Mouse (Mus musculus) adrenal gland, postnatal 36 days (tissue): ENCODE data around the gene Slc43a2. TPM values are rescaled to one million over a fixed set of nuclear protein-coding genes. Genes with fewer than 3 reads are reported as not detected.
A peak's percentile ranks its signal among the peaks of the same experiment; 100 is the strongest.
"Not testable (repeated sequence)": the region's sequence is repeated elsewhere in the genome, so short reads cannot be mapped to it uniquely, and the experiment has no call there.

ENCODE experiments used
- DNase-seq, 2 experiments: peaks; one replicate each; pipeline ENCODE4 v3.0.0; 2021; ENCODE audit warnings: mixed read lengths in 1 of 2
- total RNA-seq, 2 experiments: library from RNA; stranded (reverse); gene quantifications; 2 replicates each; pipeline ENCODE4 v1.2.3; 2021

Gene Slc43a2
- total RNA-seq, 2 experiments from 2014 or later, result 21.4 TPM

DNA sequence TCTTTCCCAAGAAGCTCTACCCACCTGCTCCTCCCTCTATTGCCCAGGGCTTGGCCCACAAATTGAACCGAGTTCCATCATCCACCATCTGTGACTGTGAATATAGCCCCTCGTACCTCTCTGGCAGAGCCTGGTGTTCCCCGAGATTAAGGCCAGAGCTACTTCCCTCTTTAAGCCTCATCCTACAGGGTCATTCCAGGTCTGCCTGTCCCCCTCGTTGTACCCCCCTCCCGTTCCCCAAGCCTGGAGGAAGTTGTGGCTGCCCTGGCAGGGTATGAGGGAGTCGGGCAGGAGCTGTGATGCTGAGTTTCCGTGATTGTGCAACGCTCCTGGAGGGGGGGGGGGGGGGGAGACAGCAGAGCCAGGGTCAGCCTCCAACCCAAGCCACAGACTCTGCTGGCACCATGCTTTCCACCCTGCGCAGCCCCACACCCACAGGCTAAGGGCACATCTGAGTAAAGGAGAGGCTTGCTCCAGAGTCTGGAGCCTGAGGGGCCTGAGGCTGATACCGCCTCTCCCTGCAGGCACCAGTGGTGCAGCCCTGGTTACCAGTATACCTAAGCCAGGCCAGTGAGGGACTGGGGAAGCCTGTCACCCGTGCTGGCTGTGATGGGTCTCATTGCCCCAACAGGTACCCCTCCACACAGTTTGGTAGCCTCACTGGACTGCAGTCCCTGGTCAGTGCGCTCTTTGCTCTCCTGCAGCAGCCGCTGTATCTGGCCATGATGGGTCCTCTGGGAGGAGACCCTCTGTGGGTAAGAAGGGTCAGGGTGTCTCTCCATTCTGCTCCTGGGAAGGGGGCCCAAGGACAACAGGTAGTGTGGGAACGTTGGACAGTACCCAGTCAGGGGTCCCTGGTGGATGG is 39.9 kb downstream of the Slc43a2 start:
- peak; percentile 49 to 62 for DNase-seq

DNA sequence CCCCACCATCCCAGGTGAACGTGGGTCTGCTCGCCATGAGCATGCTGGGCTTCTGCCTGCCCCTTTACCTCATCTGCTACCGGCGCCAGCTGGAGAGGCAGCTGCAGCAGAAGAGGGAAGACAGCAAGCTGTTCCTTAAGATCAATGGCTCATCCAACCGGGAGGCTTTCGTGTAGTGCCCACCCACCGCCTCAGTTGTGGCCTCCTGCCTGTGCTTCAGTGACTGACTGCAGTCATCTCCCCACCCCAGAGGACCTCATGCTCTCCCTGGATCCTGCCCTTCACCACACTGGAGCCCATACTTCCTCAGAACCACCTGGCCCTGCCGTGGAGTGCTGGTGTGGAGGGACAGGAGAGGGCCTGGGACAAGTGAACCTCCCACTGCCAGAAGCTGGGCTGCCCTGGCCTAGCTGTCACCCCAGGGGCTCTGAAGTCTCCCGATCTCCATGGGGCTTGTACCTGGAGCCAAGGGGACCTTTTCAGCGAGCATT is 40.9 kb downstream of the Slc43a2 start:
- DNase-seq, result no peak

DNA sequence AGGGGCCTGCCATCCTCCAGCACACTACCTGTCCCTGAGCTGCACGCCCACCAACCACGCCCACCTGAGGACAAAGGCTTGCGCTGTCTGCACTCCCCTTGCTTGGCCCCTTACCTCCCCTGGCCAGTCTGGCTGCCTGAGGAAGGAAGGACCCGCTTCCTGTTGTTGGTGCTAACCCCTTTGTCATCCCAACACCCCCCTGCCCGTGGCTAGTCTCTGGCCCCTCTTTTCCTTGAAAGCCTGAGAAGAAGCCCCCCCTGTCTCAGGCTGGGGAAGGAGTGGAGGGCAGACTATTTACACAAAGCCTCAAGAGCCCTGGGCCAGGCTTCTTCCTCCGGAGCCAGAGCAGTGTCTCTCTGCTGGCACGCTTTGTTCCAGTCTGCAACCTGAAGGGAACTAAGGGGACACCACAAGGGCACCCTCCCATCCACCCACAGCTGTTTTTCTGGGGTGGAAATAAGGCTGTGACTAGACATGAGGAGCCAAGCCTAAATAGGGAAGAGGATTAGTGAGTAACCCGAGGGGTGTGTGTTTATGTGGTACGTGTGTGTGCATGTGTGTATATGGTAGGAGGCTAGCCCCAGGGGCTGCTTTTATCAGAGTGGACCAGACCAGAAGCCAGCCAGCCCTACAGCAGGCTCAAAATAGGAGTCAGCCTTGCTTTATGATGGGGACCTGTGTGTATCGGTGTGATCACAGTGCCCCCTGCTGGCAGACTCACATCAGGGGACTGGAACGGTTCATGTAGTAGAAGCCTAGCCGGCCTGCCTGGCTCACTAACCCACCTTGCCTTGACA is 41.6 kb downstream of the Slc43a2 start:
- peak; percentile 93 to 94 for DNase-seq

DNA sequence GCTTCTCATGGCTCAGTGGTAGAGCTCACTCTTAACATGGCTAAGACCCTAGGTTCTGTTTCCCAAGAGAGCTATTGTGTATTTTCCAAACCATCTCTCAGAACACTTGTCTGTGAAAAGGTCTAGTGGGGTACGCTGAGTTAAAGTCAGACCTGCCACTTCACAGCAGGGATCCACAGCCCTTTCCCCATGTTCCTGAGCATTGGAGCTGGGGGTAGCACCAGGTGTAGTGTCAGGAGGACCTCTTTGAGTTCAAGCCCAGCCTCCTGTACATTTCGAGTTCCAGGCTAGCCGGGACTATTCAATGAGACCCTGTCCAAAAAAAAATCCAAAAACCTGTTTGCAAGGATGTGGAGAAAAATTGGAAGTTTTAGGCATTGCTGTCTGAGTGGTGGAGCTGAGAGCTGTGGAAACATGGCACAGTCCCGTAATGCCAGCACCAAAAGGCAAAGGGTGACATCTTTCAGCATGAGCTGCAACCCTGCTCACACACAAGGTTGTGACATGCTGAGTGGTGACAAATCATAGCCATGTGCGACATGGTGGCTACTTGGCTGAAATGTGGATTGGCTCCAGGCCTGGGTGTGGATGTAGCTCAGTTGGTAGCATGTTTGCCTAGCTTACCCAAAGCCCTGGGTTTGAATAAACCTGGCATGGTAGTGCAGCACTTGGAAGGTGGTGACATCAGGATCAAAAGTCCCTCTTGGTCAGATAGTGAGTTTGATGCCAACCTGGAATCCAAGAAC is 43.1 kb downstream of the Slc43a2 start:
- DNase-seq, result no peak

DNA sequence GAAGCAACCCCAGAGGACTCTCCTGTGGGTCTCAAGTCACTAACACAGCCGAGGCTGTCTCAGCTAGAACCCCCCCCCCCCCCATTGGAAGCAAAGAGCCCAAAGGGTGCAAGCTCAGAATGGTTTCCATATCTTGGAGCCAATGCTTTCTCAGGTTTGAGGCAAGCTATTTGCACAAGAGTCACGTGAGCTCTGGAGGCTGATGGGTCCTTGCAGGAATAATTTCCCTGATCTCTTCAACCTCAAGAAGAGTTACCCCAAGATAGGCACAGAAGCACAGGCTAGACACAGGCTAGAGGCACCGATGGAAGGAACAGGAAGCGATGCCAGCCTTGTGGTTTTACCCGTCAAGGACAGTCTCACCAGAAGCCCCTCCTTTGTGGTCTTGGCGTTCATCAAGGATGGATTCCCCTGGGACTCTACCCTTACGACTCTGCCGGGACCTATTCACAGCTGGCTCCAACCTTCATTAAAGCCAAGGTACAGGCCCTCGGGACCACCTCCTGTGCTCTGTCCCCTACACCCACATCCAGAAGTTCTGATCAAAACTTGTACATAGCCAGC is 44.1 kb downstream of the Slc43a2 start:
- no peak for DNase-seq

DNA sequence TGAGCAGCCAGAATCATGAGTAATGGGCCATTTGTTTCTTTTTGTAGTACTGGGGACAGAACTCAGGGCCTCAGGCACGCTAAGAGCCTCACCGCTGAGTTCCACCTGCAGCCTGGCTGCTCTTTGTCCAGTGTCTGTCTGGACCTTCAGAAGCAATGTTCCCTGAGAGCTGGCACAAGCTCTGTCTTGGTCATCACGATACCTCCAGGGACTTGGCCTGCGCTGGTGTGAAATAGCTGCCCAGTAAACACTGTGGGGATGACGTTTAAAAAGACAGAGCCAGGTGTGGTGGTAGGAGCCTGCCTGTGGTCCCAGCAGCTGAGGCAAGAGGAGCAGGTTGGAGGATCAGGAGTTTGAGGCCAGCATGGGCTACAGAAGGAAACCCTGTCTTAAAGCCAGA is 47.1 kb downstream of the Slc43a2 start:
- no peak for DNase-seq

DNA sequence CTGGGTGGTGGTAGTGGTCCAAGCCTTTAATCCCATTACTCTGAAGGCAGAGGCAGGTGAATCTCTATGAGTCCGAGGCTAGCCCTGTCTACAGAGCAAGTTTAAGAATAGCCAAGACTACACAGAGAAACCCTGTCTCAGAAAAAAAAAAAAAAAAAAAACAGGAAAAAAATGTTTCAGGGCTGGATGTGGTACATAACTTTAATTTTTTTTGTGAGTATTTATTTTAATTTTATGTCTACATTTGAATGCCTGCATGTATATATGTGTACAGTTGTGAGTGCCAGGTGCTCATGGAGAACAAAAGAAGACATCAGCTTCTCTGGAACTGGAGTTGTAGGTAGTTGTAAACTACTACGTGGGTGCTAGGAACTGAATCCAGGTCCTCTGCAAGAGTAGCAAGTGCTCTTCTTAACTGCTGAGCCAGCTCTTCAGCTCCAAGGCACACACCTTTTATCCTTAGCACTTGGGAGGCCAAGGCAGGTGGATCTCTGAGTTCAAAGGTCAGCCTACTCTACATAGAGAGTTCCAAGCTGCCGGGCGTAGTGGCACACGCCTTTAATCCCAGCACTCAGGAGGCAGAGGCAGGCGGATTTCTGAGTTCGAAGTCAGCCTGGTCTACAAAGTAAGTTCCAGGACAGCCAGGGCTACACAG is 50.1 kb downstream of the Slc43a2 start:
- no peak for DNase-seq

DNA sequence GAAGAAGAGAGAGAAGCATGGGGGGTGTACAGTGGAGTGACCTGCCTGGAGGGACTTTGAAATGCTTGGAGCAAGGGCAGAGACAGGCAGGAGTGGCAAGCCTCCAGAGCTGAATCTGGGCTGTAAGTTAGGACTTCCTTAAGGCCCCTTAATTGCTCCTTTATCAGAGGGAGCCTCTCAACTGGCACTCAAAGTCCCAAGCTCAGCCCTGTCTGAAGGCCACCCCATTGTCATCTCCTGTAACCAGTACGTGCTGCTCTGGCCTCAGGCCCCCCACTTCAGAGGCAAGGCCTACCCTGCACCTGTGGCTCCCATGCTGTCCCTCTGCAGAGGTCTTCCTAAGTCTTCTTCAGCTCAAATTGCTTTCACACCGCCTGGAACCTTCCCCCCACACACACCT is 52.0 kb downstream of the Slc43a2 start:
- no peak for DNase-seq

DNA sequence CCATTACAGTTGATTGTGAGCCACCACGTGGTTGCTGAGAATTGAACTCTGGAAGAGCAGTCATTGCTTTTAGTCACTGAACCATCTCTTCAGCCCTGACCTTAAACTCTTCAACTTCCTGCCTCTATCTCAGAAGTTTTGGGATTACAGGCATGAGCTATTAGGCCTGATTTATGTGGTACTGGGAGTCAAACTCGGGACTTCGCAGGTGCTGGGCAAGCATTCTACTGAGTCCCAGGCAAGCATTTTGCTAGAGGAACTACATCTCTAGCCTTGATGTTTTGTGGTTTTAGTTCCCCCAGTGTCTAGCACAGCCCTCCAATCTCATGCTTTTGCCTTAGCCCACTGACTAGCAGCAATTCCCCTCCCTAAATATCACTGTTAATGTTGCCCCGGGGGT is 53.6 kb downstream of the Slc43a2 start:
- DNase-seq, result no peak

DNA sequence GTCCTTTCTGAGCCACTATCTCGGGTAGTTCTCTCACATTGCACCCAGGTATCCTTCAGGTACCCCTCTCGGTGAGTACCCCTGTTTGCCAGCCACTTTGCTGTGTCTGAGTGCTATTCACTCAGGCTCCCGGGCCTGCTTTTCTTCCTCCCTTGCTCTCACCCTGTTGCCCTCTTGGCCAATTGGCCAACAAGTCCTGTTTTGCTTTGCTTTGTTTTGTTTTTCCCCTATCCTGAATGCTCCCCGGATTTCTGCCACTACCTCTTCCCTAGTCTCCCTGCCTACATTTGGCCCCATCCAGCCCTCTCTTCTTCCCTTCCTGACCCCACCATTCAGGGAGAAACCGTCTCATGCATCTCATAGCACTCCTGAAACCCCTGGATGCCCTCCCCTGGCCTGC is 54.5 kb downstream of the Slc43a2 start:
- no peak for DNase-seq

DNA sequence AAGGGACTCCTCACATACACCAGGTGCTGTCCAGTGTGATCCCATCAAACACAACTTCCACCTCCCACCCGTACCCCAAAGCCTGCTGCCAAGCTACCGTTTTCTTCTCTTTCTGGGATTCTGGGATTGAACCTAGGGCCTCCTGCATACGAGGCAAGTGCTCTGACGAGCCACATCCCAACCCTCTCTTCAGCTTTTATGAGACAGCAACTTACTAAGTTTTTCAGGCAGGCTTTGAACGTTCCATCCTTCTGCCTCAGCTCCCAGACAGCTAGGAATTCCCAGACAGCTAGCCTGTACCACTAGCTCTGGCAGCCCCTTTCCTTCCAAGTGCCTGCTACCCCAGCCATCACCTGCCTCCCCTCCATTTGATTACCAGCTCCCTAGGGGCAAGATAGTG is 55.5 kb downstream of the Slc43a2 start:
- DNase-seq, result no peak

DNA sequence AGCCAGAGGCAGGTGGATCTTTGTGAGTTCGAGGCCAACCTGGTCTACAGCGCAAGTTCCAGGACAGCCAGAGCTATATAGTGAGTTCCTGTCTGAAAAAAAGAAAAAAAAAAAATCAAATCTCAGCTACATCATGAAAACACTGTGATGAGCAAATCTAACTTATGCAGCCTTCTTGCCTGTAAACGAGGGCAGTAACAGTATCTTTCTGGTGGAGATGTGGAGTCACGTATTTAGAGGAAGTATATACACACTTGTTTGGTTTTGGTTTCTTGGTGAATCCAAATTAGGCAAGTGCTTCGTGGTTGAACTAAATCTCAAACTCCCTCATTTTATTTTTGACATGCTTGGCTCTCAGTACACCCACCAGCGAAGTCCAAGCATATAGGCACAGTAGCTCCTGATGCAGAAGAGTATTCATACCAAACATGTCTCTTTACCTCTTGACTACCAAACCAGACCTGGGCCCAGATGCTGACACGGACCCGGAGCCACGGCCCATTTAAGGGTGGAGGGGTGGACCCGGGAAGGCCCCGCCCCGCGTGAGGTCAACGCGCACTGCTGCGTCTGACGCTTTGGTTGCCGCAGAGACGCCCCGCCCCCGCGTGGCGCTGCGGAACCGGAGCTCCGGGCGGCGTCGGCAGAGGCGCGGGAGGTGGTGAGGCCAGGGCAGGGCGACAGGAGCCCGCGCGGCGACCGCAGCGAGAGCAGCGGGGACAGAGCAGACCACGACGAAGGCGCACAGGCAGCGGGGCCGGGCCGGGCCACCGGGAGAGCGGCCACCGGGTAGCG is 56.2 kb downstream of the Slc43a2 start, which contains the start of gene Pitpna:
Gene Pitpna (plus strand): TSS at position 605 of the 792 bp plus-strand sequence.
- DNase-seq, result peak; percentile 97 to 99

DNA sequence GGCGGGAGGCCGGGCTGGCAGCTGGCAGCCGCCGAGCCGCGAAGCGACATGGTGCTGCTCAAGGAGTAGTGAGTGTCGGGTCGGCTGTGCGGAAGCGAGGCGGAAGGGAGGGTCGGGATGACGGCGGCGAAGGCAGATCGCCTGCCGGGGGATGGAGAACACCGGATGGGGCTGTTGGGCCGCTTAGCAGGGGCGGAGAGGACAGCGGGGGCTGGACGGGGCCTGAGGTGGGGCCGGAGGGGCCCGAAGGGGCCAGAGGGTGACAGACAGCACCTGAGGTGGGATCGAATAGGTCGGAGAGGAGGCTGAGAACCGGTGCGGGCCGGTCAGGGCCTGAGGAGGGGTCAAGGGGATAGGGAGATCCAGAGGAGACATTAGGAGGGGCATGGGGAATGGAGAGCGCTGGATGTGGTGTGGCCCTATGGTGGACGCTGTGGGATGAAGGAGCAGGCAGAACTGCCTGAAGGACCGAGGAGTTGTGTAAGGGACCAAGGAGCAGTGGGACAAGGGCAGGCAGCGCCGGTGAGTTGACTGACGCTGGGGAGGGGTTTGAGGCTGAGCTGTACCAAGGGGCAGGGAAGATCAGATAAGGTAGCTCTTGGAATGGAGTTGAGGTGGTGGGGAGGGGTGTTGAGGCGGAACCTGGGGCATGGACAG is 56.9 kb downstream of the Slc43a2 start:
- DNase-seq, result peak; percentile 28 to 33

DNA sequence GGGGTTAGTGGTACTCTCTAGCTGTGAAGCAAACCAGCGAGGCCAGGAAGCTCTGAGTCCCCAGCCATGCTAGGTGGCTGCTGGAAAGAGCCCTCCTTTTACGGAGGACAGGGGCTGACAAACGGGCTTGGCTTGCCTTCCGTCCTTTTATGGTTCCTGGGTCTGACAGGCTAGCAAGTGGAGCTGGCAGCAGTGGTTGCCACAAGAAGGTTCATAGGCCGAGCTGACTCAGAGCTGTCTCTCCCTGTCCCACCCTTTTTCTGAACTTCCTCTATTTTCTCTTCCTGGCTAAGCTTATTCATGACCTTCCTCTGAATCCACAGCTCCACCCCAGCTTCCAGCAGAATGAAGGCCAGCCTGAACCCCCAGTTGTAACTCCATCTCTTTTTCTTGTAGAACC is 61.1 kb downstream of the Slc43a2 start:
- peak; percentile 64 to 72 for DNase-seq

DNA sequence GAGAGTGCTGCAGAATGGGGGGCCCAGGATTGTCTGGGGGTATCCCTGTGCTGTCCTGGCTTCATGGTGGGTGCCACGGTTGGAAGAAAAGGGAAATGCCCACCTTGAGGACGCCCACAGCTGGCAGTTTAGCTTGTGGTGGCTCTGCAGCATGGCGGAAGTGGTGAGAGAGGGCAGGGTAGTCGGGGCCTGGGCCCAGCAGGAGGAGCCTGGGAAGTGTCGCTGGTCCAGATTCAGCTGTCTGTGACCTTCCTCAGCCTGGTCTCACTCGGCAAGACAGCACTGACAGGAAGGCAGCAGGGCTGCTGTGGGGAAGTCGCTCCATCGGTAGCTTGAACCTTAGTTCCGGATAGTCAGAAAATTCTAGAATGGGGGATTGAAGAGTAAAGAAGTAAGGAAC is 62.9 kb downstream of the Slc43a2 start:
- peak; percentile 22 to 39 for DNase-seq

DNA sequence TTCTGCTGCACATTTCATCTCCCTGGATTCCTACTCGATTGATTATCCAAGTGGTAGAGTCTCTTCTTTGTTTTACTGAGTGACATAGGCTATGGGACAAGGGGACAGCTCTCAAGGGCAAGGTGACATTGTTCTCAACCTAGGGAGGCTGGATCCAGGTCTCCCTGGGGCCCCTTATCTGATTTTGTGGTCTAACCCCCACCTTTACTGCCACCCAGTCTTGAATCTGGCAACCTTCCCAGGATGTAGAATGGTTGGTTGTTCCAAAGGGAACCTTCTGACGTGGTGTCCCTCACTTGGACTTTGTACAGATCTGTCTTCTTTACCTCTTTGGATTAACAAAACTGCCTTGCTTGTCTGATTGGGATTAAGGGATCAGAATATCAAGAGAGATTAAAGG is 63.9 kb downstream of the Slc43a2 start:
- no peak for DNase-seq

DNA sequence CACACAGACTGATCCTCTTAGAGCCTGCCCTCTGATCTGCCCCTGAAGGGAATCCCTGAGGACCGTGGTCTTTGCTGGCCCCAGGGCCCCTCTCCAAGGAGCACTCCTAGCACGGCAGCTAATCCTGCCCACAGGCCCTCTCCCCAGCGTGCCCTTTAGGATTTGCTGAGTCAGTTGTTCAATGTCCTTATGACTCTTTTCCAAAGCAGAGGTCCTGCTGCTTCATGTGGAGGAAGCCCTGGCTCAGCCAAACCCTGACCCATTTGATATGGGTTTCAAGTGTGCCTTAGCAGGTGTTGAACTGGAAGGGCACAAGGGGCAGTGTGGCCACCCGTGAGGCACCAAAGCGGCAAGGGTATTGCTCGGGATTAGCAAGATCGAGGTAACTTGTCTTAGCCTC is 64.3 kb downstream of the Slc43a2 start:
- DNase-seq, result peak in 1 of 2 experiments; percentile 50

DNA sequence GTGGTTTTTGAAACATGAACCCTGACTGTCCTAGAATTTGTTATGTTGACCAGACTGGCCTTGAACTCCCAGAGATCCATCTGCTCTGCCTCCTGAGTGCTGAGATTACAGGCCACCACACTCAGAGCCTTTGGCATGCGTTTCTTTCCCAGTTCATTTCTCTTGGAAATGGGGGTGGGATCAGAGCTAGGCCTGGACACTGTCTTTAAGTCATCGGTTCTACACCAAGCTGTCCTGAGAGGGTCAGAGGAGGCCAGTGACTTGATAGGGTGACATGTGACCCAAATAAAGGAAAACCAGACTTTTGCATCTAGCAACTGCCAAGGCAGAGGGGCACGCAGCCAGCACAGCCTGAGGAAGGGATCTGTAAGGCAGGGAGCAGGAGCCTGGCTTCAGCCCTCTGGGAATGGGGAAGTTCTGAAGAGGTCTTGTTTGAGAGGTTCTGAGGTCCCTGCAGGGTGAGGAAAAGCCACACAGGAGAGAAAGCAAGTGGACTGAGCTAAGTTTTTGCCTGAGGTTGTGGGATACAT is 65.3 kb downstream of the Slc43a2 start:
- DNase-seq, result peak; percentile 55 to 68

DNA sequence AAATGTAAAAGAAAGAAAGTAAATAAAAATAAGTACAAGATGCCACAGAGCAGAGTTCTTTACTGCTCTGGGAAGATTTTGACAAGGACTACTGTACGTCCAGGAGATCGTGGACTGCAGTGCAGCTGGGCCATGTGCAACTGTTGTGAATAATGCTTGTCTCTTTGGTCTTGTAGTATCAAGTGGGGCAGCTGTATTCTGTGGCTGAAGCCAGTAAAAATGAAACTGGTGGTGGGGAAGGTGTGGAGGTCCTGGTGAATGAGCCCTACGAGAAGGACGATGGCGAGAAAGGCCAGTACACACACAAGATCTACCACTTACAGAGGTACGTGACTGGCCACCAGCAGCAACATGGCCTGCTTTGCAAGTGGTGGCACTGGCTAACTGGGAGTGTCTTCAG is 66.5 kb downstream of the Slc43a2 start:
- DNase-seq, result no peak

DNA sequence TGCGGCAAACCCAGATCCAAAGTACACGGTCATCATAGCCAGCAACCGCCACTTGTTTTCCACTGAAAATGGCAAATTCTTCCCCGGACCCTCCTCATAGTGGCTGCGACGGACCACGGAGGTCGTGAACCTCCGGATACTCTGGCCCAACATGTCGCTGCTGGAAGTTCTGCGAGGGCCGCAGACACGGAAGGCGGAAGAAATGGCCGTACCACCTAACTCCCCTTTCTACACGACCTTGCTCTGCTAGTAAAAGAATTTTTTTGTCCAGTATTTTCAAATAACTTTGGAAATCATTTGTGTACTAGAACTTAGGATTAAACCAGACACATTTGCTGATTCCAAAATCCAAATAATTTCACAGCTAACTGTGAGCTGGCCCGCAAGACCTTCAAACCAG is 68.3 kb downstream of the Slc43a2 start:
- DNase-seq, result not testable (repeated sequence)
